Mouse (Mus musculus): ENCODE measurements at regions not wholly inside any gene's neighbourhood (a gene's known extent, or its start where the extent isn't known, plus 50 kb on each side); places are given as distances from the start of the nearest gene placed in this dataset.
A peak's percentile ranks its signal among the peaks of the same experiment; 100 is the strongest.

DNA sequence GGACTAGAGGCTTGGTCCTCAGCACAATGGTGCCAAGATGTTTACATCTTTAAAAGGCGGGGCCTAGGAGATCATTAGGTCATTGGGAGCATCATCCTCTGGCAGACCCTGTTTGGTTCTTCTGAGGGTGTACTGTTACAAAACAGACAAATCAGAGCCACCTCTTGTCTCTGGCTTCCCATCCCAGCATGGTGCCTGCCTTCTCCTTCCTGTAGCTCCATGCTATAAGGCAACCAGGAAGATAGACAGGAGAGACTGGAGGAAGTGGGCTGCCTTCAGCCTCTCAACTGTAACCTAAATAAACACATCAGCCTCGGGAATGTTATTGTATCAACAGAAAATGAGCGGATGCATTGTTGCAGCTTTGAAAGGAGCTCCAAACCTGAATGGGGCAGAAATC is 529.8 kb upstream of the Gm765 start:
- Histone ChIP-seq H3K79me2 (ENCODE audit: control insufficient read depth, insufficient read depth) (no peaks in the 10 kb centered on the region), H3K27me3 (ENCODE audit: control insufficient read depth, insufficient read depth, insufficient read length) (no peaks in the 10 kb centered on the region), H3K36me3 (ENCODE audit: control insufficient read depth, insufficient read depth) (no peaks in the 10 kb centered on the region), H3K4me3 (no peak overlapping the region), H3ac (ENCODE audit: control insufficient read depth, insufficient read length) (no peak overlapping the region), H3K4me2 (ENCODE audit: low read depth) (no peak overlapping the region)
- TF ChIP-seq E2F4 (IDR thresholded peaks at IDR 0.05; ENCODE audit: insufficient read depth): no peak
- no peak for TF ChIP-seq POLR2AphosphoS2 (IDR thresholded peaks at IDR 0.05; ENCODE audit: insufficient read length, low read depth)
- TF ChIP-seq CEBPB (IDR thresholded peaks at IDR 0.05; ENCODE audit: insufficient read depth, poor library complexity, severe bottlenecking): no peak
- TF ChIP-seq USF1 (IDR thresholded peaks at IDR 0.05; ENCODE audit: low read depth): no peak
- TF ChIP-seq MYOG (IDR thresholded peaks at IDR 0.05; ENCODE audit: control insufficient read depth in 1 of 3, insufficient read depth in 1 of 3, insufficient read length in 2 of 3, low read depth in 2 of 3): no peak
- no peak for TF ChIP-seq MAX (IDR thresholded peaks at IDR 0.05; ENCODE audit: low read depth)
- no peak for TF ChIP-seq TCF12 (IDR thresholded peaks at IDR 0.05; ENCODE audit: insufficient read depth, poor library complexity, severe bottlenecking)
- TF ChIP-seq MYOD1 (IDR thresholded peaks at IDR 0.05; ENCODE audit: control insufficient read depth in 1 of 3, insufficient read length in 2 of 3, low read depth in 2 of 3): no peak
- no peak for TF ChIP-seq SRF (IDR thresholded peaks at IDR 0.05; ENCODE audit: control insufficient read depth, insufficient read length, low read depth)
- TF ChIP-seq TCF3 (IDR thresholded peaks at IDR 0.05; ENCODE audit: insufficient read length, low read depth): no peak
- no peak for TF ChIP-seq REST (IDR thresholded peaks at IDR 0.05; ENCODE audit: insufficient read depth, insufficient read length)
- no peak for TF ChIP-seq POLR2A (IDR thresholded peaks at IDR 0.05; ENCODE audit: insufficient read length, low read depth)

DNA sequence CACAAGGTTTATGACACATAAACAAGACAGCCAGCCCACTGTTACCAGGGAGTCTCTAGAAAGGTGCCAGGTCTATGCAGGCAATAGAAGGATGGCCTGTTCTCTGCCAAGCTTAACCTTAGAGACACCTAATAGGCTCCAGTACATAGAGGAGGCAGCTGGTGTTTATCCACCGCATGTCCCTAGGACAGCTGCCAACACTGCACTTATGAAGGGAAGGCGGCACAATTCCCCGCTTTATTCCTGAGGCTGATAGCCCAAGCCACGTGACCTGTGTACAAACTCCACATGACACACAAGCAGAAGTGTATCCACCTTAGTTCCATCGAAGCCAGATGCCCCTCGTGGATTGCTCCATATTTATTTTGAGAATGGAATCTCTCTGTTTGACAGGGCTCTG is 527.2 kb upstream of the Gm765 start:
- H3K36me3 ChIP-seq (ENCODE audit: control insufficient read depth, insufficient read depth): no peaks in the 10 kb centered on the region
- no peak overlapping the region for H3K4me3 ChIP-seq
- no peaks in the 10 kb centered on the region for H3K79me2 ChIP-seq (ENCODE audit: control insufficient read depth, insufficient read depth)
- H3ac ChIP-seq (ENCODE audit: control insufficient read depth, insufficient read length): no peak overlapping the region
- TF ChIP-seq POLR2AphosphoS2 (IDR thresholded peaks at IDR 0.05; ENCODE audit: insufficient read length, low read depth): no peak
- peak in 1 of 3 experiments; percentile 7 for TF ChIP-seq MYOG (IDR thresholded peaks at IDR 0.05; ENCODE audit: control insufficient read depth in 1 of 3, insufficient read depth in 1 of 3, insufficient read length in 2 of 3, low read depth in 2 of 3)
- TF ChIP-seq MYOD1 (IDR thresholded peaks at IDR 0.05; ENCODE audit: control insufficient read depth in 1 of 3, insufficient read length in 2 of 3, low read depth in 2 of 3): peak in 1 of 3 experiments; percentile 7
- H3K4me2 ChIP-seq (ENCODE audit: low read depth): no peak overlapping the region
- H3K27me3 ChIP-seq (ENCODE audit: control insufficient read depth, insufficient read depth, insufficient read length): no peaks in the 10 kb centered on the region

DNA sequence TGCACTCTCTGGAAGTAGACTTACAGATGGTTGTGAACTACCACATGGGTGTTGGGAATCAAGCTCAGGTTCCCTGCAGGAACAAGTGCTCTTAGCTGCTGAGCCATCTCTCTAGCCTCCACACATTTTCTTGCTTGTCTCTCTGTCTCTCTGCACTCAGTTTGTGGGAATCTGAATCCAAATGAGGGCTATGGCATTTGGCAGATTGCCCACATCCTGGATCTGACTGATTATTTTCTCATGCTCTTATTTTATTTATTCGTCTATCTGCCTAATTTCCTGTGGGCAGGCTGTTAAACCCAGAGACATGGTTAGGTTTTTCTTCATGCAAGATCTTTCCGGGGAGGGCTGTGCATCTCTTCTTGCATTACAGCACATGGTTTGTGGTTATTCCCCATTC is 521.8 kb upstream of the Gm765 start:
- H3K4me2 ChIP-seq (ENCODE audit: low read depth): no peak overlapping the region
- H3K36me3 ChIP-seq (ENCODE audit: control insufficient read depth, insufficient read depth): no peaks in the 10 kb centered on the region
- no peaks in the 10 kb centered on the region for H3K79me2 ChIP-seq (ENCODE audit: control insufficient read depth, insufficient read depth)
- H3K4me3 ChIP-seq: no peak overlapping the region
- no peak overlapping the region for H3ac ChIP-seq (ENCODE audit: control insufficient read depth, insufficient read length)
- TF ChIP-seq E2F4 (IDR thresholded peaks at IDR 0.05; ENCODE audit: insufficient read depth) (no peak), POLR2AphosphoS2 (IDR thresholded peaks at IDR 0.05; ENCODE audit: insufficient read length, low read depth) (no peak), MAX (IDR thresholded peaks at IDR 0.05; ENCODE audit: low read depth) (no peak), POLR2A (IDR thresholded peaks at IDR 0.05; ENCODE audit: insufficient read length, low read depth) (no peak), CEBPB (IDR thresholded peaks at IDR 0.05; ENCODE audit: insufficient read depth, poor library complexity, severe bottlenecking) (no peak), REST (IDR thresholded peaks at IDR 0.05; ENCODE audit: insufficient read depth, insufficient read length) (no peak), MYOG (IDR thresholded peaks at IDR 0.05; ENCODE audit: control insufficient read depth in 1 of 3, insufficient read depth in 1 of 3, insufficient read length in 2 of 3, low read depth in 2 of 3) (no peak), MYOD1 (IDR thresholded peaks at IDR 0.05; ENCODE audit: control insufficient read depth in 1 of 3, insufficient read length in 2 of 3, low read depth in 2 of 3) (no peak), TCF12 (IDR thresholded peaks at IDR 0.05; ENCODE audit: insufficient read depth, poor library complexity, severe bottlenecking) (no peak), SRF (IDR thresholded peaks at IDR 0.05; ENCODE audit: control insufficient read depth, insufficient read length, low read depth) (no peak), TCF3 (IDR thresholded peaks at IDR 0.05; ENCODE audit: insufficient read length, low read depth) (no peak), USF1 (IDR thresholded peaks at IDR 0.05; ENCODE audit: low read depth) (no peak)
- no peaks in the 10 kb centered on the region for H3K27me3 ChIP-seq (ENCODE audit: control insufficient read depth, insufficient read depth, insufficient read length)

DNA sequence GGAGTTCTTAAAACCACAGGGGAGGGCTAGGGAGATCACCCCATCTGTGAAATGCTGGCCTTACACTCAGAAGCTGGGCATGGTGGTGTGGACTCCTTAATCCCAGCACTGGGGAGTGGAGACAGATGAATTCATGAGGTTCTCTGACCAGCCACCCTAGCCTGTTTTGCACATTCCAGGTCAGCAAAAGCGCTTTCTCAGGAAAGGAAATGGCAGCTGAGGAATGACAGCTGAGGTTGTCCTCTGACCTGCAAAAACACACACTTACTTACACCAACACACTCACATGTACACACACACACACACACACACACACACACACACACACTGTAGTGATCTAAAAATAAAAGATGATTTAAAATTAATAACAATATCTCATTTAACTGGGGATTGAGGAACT is 513.4 kb upstream of the Gm765 start:
- H3ac ChIP-seq (ENCODE audit: control insufficient read depth, insufficient read length): no peak overlapping the region
- TF ChIP-seq POLR2A (IDR thresholded peaks at IDR 0.05; ENCODE audit: insufficient read length, low read depth) (no peak), SRF (IDR thresholded peaks at IDR 0.05; ENCODE audit: control insufficient read depth, insufficient read length, low read depth) (no peak), MYOG (IDR thresholded peaks at IDR 0.05; ENCODE audit: control insufficient read depth in 1 of 3, insufficient read depth in 1 of 3, insufficient read length in 2 of 3, low read depth in 2 of 3) (peak in 1 of 3 experiments; percentile 68), POLR2AphosphoS2 (IDR thresholded peaks at IDR 0.05; ENCODE audit: insufficient read length, low read depth) (no peak), CEBPB (IDR thresholded peaks at IDR 0.05; ENCODE audit: insufficient read depth, poor library complexity, severe bottlenecking) (no peak), USF1 (IDR thresholded peaks at IDR 0.05; ENCODE audit: low read depth) (no peak), MYOD1 (IDR thresholded peaks at IDR 0.05; ENCODE audit: control insufficient read depth in 1 of 3, insufficient read length in 2 of 3, low read depth in 2 of 3) (peak in 2 of 3 experiments; percentile 46 to 61), TCF12 (IDR thresholded peaks at IDR 0.05; ENCODE audit: insufficient read depth, poor library complexity, severe bottlenecking) (no peak), REST (IDR thresholded peaks at IDR 0.05; ENCODE audit: insufficient read depth, insufficient read length) (no peak), MAX (IDR thresholded peaks at IDR 0.05; ENCODE audit: low read depth) (no peak)
- H3K79me2 ChIP-seq (ENCODE audit: control insufficient read depth, insufficient read depth): no peaks in the 10 kb centered on the region

DNA sequence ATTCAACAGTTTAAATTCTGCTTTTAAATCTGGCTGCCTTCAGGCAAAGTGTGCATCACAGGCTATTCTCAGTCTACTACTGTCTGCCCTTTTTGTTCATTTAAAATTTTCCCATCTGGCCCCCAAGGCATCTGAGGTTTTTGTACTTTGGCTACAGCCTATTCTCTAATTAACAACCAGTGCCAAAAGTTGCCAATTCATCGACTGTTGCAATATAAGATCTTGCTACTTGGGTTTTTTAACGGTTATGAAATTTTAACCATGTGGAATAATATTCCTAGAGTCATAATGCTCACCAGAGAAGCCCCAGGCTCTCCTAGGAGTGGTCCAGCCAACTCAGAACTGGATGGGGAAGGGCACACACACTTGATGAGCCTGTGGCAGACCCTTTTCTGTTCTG is 508.4 kb upstream of the Gm765 start:
- TF ChIP-seq E2F4 (IDR thresholded peaks at IDR 0.05; ENCODE audit: insufficient read depth) (no peak), TCF12 (IDR thresholded peaks at IDR 0.05; ENCODE audit: insufficient read depth, poor library complexity, severe bottlenecking) (no peak), MYOD1 (IDR thresholded peaks at IDR 0.05; ENCODE audit: control insufficient read depth in 1 of 3, insufficient read length in 2 of 3, low read depth in 2 of 3) (no peak), POLR2AphosphoS2 (IDR thresholded peaks at IDR 0.05; ENCODE audit: insufficient read length, low read depth) (no peak)
- no peaks in the 10 kb centered on the region for H3K79me2 ChIP-seq (ENCODE audit: control insufficient read depth, insufficient read depth)
- H3K4me2 ChIP-seq (ENCODE audit: low read depth): no peak overlapping the region
- no peak overlapping the region for H3K4me3 ChIP-seq
- no peaks in the 10 kb centered on the region for H3K36me3 ChIP-seq (ENCODE audit: control insufficient read depth, insufficient read depth)
- no peak overlapping the region for H3ac ChIP-seq (ENCODE audit: control insufficient read depth, insufficient read length)
- H3K27me3 ChIP-seq (ENCODE audit: control insufficient read depth, insufficient read depth, insufficient read length): no peaks in the 10 kb centered on the region

More for the DNA sequence above, 513.4 kb upstream of the Gm765 start:
- Histone ChIP-seq H3K27me3 (ENCODE audit: control insufficient read depth, insufficient read depth, insufficient read length) (no peaks in the 10 kb centered on the region), H3K4me2 (ENCODE audit: low read depth) (no peak overlapping the region), H3K4me3 (no peak overlapping the region), H3K36me3 (ENCODE audit: control insufficient read depth, insufficient read depth) (no peaks in the 10 kb centered on the region)

All from myocyte (in vitro differentiated cells).